Mouse (Mus musculus) MEL (cell line): ENCODE data around the gene Actg1. TPM values are rescaled to one million over a fixed set of nuclear protein-coding genes. Genes with fewer than 3 reads are reported as not detected.
"Not testable (repeated sequence)": the region's sequence is repeated elsewhere in the genome, so short reads cannot be mapped to it uniquely, and the experiment has no call there.

ENCODE experiments used
- DNase-seq: peaks from one replicate; pipeline ENCODE4 v3.0.0; 2011; ENCODE audit warnings: low read depth, low spot score
- H3K27ac ChIP-seq: 2 replicates; pipeline ENCODE4 v1.5.1; 2012; ENCODE audit warnings: low read depth, mild to moderate bottlenecking, control low read depth, low read length, moderate library complexity; ENCODE audit not compliant: control insufficient read depth
- H3K27me3 ChIP-seq, 2 experiments: fragments of 150-350 bp in 1 of 2; sonication (generic) in 1 of 2; 2 replicates each; pipeline ENCODE4 v1.6.1; 2012; ENCODE audit warnings: low read length in 2 of 2, mild to moderate bottlenecking in 2 of 2, improper control_type of control experiment in 1 of 2, moderate library complexity in 1 of 2; ENCODE audit not compliant: insufficient read depth in 2 of 2, control insufficient read depth in 1 of 2
- H3K36me3 ChIP-seq, 2 experiments: 2 replicates each; pipeline ENCODE4 v1.6.1; 2012 to 2014; ENCODE audit warnings: low read length in 2 of 2, improper control_type of control experiment in 1 of 2, inconsistent platforms in 1 of 2, mild to moderate bottlenecking in 1 of 2; ENCODE audit not compliant: insufficient read depth in 2 of 2, control insufficient read depth in 1 of 2
- H3K4me1 ChIP-seq, 2 experiments: fragments of 150-350 bp in 1 of 2; sonication (generic) in 1 of 2; 2 replicates each; pipeline ENCODE4 v1.6.1; 2012; ENCODE audit warnings: low read length in 2 of 2, improper control_type of control experiment in 1 of 2, mild to moderate bottlenecking in 1 of 2; ENCODE audit not compliant: insufficient read depth in 2 of 2, control insufficient read depth in 1 of 2
- H3K4me3 ChIP-seq, 2 experiments: fragments of 150-350 bp in 1 of 2; sonication (generic) in 1 of 2; 2 replicates each; pipeline ENCODE4 v1.5.1; 2012; ENCODE audit warnings: low read depth in 2 of 2, low read length in 2 of 2, mild to moderate bottlenecking in 2 of 2, moderate library complexity in 2 of 2, control low read depth in 1 of 2, improper control_type of control experiment in 1 of 2; ENCODE audit not compliant: control insufficient read depth in 1 of 2, insufficient read depth in 1 of 2
- H3K79me2 ChIP-seq: 2 replicates; pipeline ENCODE4 v1.6.1; 2012; ENCODE audit warnings: mild to moderate bottlenecking, low read length, moderate library complexity; ENCODE audit not compliant: control insufficient read depth, poor library complexity, insufficient read depth
- H3K9ac ChIP-seq: 2 replicates; pipeline ENCODE4 v1.6.1; 2012; ENCODE audit warnings: low read depth, mild to moderate bottlenecking, control low read depth, low read length, moderate library complexity; ENCODE audit not compliant: control insufficient read depth, poor library complexity, severe bottlenecking
- H3K9me3 ChIP-seq: fragments of 150-350 bp; sonication (generic); replicated peaks from 2 replicates; pipeline ENCODE4 v1.6.1; 2012; ENCODE audit warnings: mild to moderate bottlenecking, low read length, improper control_type of control experiment, moderate library complexity; ENCODE audit not compliant: insufficient read depth
- E2F4 ChIP-seq: IDR thresholded peaks from 2 replicates; pipeline ENCODE4 v1.6.1; 2011; ENCODE audit warnings: low read depth, low read length, improper control_type of control experiment, borderline replicate concordance
- EP300 ChIP-seq, 2 experiments: IDR thresholded peaks; 2 replicates each; pipeline ENCODE4 v1.6.1; 2011; ENCODE audit warnings: improper control_type of control experiment in 2 of 2, low read length in 2 of 2, low read depth in 1 of 2, mild to moderate bottlenecking in 1 of 2
- GABPA ChIP-seq: IDR thresholded peaks from 2 replicates; pipeline ENCODE4 v1.6.1; 2012; ENCODE audit warnings: low read depth, mild to moderate bottlenecking, inconsistent platforms, low read length, improper control_type of control experiment, moderate library complexity
- JUND ChIP-seq: IDR thresholded peaks from 2 replicates; pipeline ENCODE4 v1.6.1; 2011; ENCODE audit warnings: low read depth, mild to moderate bottlenecking, improper control_type of control experiment, low read length
- KAT2A ChIP-seq: conservative IDR thresholded peaks from 2 replicates; pipeline ENCODE4 v1.6.1; 2012; ENCODE audit warnings: low read depth, low read length, improper control_type of control experiment, inconsistent platforms
- MAFK ChIP-seq: IDR thresholded peaks from 2 replicates; pipeline ENCODE4 v1.6.1; 2011; ENCODE audit warnings: low read depth, mild to moderate bottlenecking, low read length, improper control_type of control experiment, borderline replicate concordance
- MYB ChIP-seq: IDR thresholded peaks from 2 replicates; pipeline ENCODE4 v1.6.1; 2011; ENCODE audit warnings: mild to moderate bottlenecking, low read depth, low read length, improper control_type of control experiment
- NELFE ChIP-seq: IDR thresholded peaks from 2 replicates; pipeline ENCODE4 v1.6.1; 2011; ENCODE audit warnings: low read depth, low read length, improper control_type of control experiment
- POLR2A ChIP-seq, 2 experiments: IDR thresholded peaks; 2 replicates each; pipeline ENCODE4 v1.6.1; 2011 to 2012; ENCODE audit warnings: low read length in 2 of 2, mild to moderate bottlenecking in 2 of 2, control low read depth in 1 of 2, improper control_type of control experiment in 1 of 2, low read depth in 1 of 2, moderate library complexity in 1 of 2; ENCODE audit not compliant: control insufficient read depth in 1 of 2, insufficient read depth in 1 of 2, poor library complexity in 1 of 2
- POLR2AphosphoS2 ChIP-seq: IDR thresholded peaks from 2 replicates; pipeline ENCODE4 v1.6.1; 2011; ENCODE audit warnings: low read length, improper control_type of control experiment
- RCOR1 ChIP-seq: IDR thresholded peaks from 2 replicates; pipeline ENCODE4 v1.6.1; 2012; ENCODE audit warnings: low read depth, mild to moderate bottlenecking, inconsistent platforms, low read length, improper control_type of control experiment
- SIN3A ChIP-seq: IDR thresholded peaks from 2 replicates; pipeline ENCODE4 v1.6.1; 2012; ENCODE audit warnings: low read length, improper control_type of control experiment, inconsistent platforms
- SMC3 ChIP-seq: IDR thresholded peaks from 2 replicates; pipeline ENCODE4 v1.6.1; 2011; ENCODE audit warnings: low read depth, low read length, improper control_type of control experiment
- TAL1 ChIP-seq: IDR thresholded peaks from 2 replicates; pipeline ENCODE4 v1.6.1; 2012; ENCODE audit warnings: mild to moderate bottlenecking, inconsistent platforms, low read length, moderate library complexity, mixed read lengths
- UBTF ChIP-seq: IDR thresholded peaks from 2 replicates; pipeline ENCODE4 v1.6.1; 2012; ENCODE audit warnings: low read depth, mild to moderate bottlenecking, inconsistent platforms, low read length, improper control_type of control experiment, moderate library complexity, borderline replicate concordance; ENCODE audit not compliant: insufficient read depth
- USF1 ChIP-seq: IDR thresholded peaks from 2 replicates; pipeline ENCODE4 v1.6.1; 2014; ENCODE audit warnings: low read depth, mild to moderate bottlenecking, inconsistent platforms, low read length, improper control_type of control experiment, moderate library complexity
- ZMIZ1 ChIP-seq: IDR thresholded peaks from 2 replicates; pipeline ENCODE4 v1.6.1; 2012; ENCODE audit warnings: low read depth, mild to moderate bottlenecking, inconsistent platforms, low read length, improper control_type of control experiment, moderate library complexity
- polyA plus RNA-seq, 2 experiments: library from polyadenylated mRNA; stranded (reverse) in 1 of 2; unstranded in 1 of 2; fragments of >175 nt in 1 of 2; fragments of >200 nt in 1 of 2; gene quantifications; 2 replicates each; pipeline versions ENCODE4 v1.2.1 to v1.2.4; 2012; ENCODE audit warnings: low replicate concordance in 2 of 2, low read depth in 1 of 2; ENCODE audit not compliant: insufficient read length in 2 of 2, insufficient read depth in 1 of 2, missing spikeins in 1 of 2
- total RNA-seq: library from RNA; depleted of rRNA; stranded (reverse); fragments of 300-350 nt; gene quantifications from 2 replicates; pipeline ENCODE4 v1.2.3, GENCODE M21; 2012

The Actg1 gene
- total and polyA plus RNA-seq, 3 experiments: 899 to 1,784 (median 1,328) TPM

GRCm38 (mm10) chr11:120346383-120347034 lies 1.8 kb downstream of the Actg1 start:
- not testable (repeated sequence) for H3K36me3 ChIP-seq, DNase-seq, H3K27ac ChIP-seq, H3K27me3 ChIP-seq, H3K9me3 ChIP-seq
- H3K9ac ChIP-seq: peak overlapping the region; percentile 27
- peak in 1 of 2 experiments; percentile 19; a peak in 1 of 4 replicates for TF ChIP-seq POLR2A (IDR thresholded peaks at IDR 0.05; ENCODE audit: control insufficient read depth in 1 of 2, insufficient read depth in 1 of 2, low read depth in 1 of 2, low read length in 2 of 2, poor library complexity in 1 of 2)
- peaks cover 21% of the 10 kb centered on the region for H3K79me2 ChIP-seq
- peaks cover 0 to 13% of the 10 kb centered on the region in 2 experiments; a peak in 3 of 4 replicates for H3K4me1 ChIP-seq
- H3K4me3 ChIP-seq: peak overlapping the region; percentile 27 to 41

- peak; percentile 61 for DNase-seq
- no peaks in the 10 kb centered on the region for H3K9me3 ChIP-seq
- H3K4me3 ChIP-seq: no peak overlapping the region
- H3K27me3 ChIP-seq: no peaks in the 10 kb centered on the region
- TF ChIP-seq SMC3: 0 out of 2 replicates have a peak, but pooled peaks have one; percentile 17
- TF ChIP-seq EP300 (IDR thresholded peaks at IDR 0.05; ENCODE audit: low read depth in 1 of 2, low read length in 2 of 2): 0 out of 4 replicates have a peak, but pooled peaks of 1 of the 2 experiments have one; percentile 9
- TF ChIP-seq POLR2A (IDR thresholded peaks at IDR 0.05; ENCODE audit: control insufficient read depth in 1 of 2, insufficient read depth in 1 of 2, low read depth in 1 of 2, low read length in 2 of 2, poor library complexity in 1 of 2): peak; percentile 58 to 82
- 0 out of 2 replicates have a peak, but pooled peaks have one; percentile 46 for TF ChIP-seq E2F4
- 0 out of 2 replicates have a peak, but pooled peaks have one; percentile 72 for TF ChIP-seq ZMIZ1
- peak; percentile 96 for TF ChIP-seq POLR2AphosphoS2
- no peak for TF ChIP-seq USF1
- TF ChIP-seq TAL1: no peak
- peak; percentile 31; the same call in 1 of the 2 replicates for TF ChIP-seq JUND
- no peak for TF ChIP-seq KAT2A
- TF ChIP-seq SIN3A: no peak; the same call in 1 of the 2 replicates
- 0 out of 2 replicates have a peak, but pooled peaks have one; percentile 51 for TF ChIP-seq MAFK
- 0 out of 2 replicates have a peak, but pooled peaks have one; percentile 32 for TF ChIP-seq NELFE
- TF ChIP-seq GABPA: no peak
- no peak for TF ChIP-seq UBTF
- no peak for TF ChIP-seq RCOR1
- TF ChIP-seq MYB: 0 out of 2 replicates have a peak, but pooled peaks have one; percentile 33
- TF ChIP-seq, all 39 proteins: peak for 10
- Histone ChIP-seq H3K79me2 (peaks cover 21% of the 10 kb centered on the region), H3K9ac (no peak overlapping the region), H3K4me1 (peaks cover 0 to 6% of the 10 kb centered on the region in 2 experiments; a peak in 1 of 4 replicates), H3K36me3 (peaks cover 0 to 2% of the 10 kb centered on the region in 2 experiments; a peak in 1 of 4 replicates), H3K27ac (no peak overlapping the region)
Observed at GRCm38 (mm10) chr11:120345067-120345681, 3.2 kb downstream of the Actg1 start.
